Mouse (Mus musculus) ES-Bruce4 (cell line): ENCODE results near the gene Tmem168.

ENCODE experiments used
- CTCF ChIP-seq: IDR thresholded peaks from one replicate; pipeline ENCODE4 v1.8.1; 2011; ENCODE audit warnings: low read depth, low read length
- EP300 ChIP-seq: IDR thresholded peaks from 2 replicates; pipeline ENCODE4 v1.6.1; 2011; ENCODE audit warnings: low read depth, low read length; ENCODE audit not compliant: insufficient read depth
- POLR2A ChIP-seq: IDR thresholded peaks from one replicate; pipeline ENCODE4 v1.8.1; 2011; ENCODE audit warnings: low read length; ENCODE audit not compliant: insufficient read depth

DNA sequence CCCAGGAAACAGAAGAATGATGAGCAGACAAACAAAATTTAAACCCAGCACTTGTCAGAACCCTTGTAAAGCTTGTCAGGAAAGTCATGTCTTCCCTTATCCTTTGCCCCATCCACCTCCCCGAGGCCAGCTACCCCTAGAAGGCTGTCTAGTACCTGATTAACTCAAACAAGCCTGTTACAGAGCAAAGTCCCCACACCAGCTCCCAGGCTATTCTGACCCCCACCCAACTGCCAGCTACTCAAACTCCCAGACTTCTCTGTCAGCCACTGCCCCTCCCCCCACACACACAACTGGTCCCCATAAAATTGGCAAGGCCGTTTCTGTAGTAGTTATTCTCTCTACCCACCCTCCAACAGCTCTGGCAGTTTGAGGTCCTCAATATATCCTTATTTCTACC lies 21.3 kb downstream of the Tmem168 start:
- TF ChIP-seq POLR2A (no peak), CTCF (no peak), EP300 (no peak)
